Mouse (Mus musculus) urinary bladder, postnatal 10 days (tissue): Measurements from ENCODE around the gene Hpn.

Experiments used
- DNase-seq: peaks from one replicate; pipeline ENCODE4 v3.0.0; 2022; ENCODE audit warnings: low spot score

The Hpn gene

GRCm38 (mm10) chr7:31115182-31115581 lies at the start of gene Hpn:
Hpn (minus strand) TSS chr7:31115290.
- no peak for DNase-seq

DNA sequence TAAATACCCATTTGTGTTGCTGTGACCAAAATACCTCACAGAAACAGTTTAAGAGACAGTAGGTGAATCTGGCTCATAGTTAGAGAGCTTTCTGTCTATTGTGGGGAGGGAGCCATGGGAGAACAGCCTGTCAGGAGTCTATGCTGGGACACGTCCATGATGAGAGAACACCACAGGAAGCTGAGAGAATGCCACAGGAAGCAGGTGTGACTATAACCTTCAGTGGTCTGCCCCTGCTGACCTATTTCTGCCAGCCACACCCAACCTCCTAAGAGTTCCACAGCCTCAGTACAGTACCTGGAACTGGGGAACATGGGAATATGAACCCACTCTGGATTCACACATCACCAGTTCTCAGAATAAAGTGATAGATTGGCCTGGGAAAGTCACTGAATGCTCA lies 49.7 kb upstream of the Hpn start:
- DNase-seq: no peak

GRCm38 (mm10) chr7:31163666-31164577 lies 48.8 kb upstream of the Hpn start:
- no peak for DNase-seq

- no peak for DNase-seq
Observed at GRCm38 (mm10) chr7:31162324-31162723, 47.2 kb upstream of the Hpn start.

DNA sequence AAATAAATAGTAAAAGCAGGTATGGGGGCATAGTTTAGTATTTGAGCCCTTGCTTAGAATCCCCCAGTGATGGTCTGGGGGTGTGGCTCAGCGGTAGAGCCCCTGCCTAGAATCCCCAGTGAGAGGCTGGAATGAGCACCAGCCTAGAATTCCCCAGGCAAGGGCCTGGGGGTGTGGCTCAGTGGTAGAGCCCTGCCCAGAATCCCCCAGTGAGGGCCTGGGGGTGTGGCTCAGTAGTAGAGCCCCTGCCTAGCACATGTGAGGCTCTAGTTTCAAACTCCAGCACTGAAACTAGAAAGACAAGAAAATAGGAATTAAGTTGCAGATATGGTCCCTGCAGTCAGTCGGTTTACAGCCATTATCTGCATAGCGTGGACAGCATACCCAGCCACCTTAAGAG lies 46.7 kb upstream of the Hpn start:
- DNase-seq: no peak

DNA sequence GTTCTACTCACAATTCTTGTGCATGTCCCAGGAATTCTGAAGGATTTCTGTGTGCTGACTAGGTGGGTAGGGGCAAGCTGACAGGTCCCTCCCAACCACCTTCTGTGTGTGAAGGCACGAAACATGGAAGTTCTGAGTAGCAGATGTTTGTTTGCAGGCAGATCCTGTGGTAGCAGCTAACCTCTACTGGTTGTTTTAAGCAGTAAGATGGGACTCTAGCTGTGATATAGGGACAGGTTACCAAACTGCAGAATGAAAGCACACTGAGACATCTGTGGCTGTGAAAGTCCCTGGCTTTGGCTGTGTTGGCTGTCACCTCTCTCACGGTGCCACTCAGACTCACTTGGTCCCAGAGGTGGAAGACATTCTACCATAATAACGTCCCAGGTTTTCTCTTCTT lies 46.2 kb upstream of the Hpn start:
- no peak for DNase-seq

- no peak for DNase-seq
Observed at GRCm38 (mm10) chr7:31160763-31161162, 45.7 kb upstream of the Hpn start.

DNA sequence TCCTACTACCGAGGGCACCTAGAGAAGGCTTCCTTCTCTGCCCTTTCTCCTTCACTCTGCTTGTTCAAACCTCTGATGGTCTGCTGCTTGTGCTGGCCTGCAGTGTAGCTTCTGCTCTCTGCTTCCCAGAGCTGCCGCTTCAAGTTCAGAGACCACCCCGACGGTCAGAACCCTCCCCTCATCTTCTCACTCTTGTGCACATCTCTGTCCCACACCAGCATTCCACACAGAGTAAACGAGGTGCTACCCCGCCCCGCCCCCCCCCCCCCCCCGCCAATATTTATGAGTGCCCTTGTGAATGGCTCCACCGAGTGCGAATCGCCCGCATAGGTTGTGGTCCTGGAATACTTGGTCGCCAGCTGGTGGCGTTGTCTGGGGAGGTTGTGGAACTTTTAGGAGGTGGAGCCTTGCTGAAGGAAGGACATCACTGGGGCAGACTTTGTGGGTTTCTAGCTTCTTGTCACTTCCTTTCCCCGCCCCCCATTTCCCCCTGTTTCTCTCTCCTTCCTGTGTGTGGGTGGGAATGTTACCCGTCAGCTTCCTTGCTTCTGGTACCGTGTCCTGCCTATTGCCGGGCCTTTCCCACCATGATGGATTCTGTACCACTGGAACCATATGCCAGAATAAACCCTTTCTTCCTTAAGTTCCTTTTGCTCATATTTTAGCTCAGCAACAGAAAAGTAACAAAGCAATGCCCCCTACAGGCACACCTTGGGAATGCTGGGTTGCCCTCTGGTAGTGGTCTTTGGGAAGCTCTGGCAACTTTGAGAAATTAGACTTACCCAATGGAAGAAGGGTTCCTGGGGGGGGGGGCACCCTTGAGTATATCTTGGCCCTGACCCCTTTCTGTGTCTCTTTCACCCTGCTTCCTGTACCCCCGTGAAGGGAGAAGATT lies 41.2 kb upstream of the Hpn start:
- no peak for DNase-seq

DNA sequence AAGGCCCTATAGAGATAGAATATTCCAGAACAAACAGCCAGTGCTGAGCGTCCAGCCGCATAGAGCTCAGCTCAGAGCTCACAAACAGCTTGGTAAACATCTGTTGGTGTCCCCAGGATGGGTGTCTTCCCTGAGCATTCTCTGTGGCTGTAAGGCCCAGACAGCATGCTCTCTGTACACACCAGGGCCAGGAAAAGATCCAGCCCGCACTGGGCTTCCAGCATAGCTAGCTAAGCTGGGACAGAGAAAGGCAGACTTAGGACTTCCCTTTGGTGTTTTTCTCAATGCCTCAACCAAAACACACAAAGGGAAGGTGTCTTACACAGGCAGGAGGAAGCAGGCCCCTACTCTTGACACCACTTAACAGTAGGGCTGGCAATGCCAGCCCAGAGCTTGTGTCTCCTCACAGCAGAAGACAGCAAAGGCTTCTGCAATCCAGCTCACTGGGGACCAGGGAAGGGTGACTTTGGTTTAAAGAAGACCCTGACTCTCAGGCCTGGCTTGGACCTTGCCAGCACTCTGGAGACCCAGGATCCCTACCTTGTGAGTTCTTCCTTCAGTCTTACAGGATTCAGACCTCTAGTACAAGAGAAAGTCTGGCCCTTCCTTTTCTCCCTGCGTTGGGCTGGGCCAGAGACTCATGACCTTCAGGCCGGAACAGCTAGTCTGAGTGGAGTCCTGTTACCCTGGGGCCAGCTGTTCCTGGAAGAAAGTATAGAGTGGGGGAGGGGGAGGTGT lies 40.4 kb upstream of the Hpn start, which contains the start of gene Gramd1a:
Gene Gramd1a (minus strand): TSS at position 601 of the 738 bp plus-strand sequence.
- DNase-seq: no peak

GRCm38 (mm10) chr7:31153536-31154320 lies 38.6 kb upstream of the Hpn start:
- no peak for DNase-seq

- no peak for DNase-seq
Observed at GRCm38 (mm10) chr7:31151301-31152241, 36.5 kb upstream of the Hpn start.

DNA sequence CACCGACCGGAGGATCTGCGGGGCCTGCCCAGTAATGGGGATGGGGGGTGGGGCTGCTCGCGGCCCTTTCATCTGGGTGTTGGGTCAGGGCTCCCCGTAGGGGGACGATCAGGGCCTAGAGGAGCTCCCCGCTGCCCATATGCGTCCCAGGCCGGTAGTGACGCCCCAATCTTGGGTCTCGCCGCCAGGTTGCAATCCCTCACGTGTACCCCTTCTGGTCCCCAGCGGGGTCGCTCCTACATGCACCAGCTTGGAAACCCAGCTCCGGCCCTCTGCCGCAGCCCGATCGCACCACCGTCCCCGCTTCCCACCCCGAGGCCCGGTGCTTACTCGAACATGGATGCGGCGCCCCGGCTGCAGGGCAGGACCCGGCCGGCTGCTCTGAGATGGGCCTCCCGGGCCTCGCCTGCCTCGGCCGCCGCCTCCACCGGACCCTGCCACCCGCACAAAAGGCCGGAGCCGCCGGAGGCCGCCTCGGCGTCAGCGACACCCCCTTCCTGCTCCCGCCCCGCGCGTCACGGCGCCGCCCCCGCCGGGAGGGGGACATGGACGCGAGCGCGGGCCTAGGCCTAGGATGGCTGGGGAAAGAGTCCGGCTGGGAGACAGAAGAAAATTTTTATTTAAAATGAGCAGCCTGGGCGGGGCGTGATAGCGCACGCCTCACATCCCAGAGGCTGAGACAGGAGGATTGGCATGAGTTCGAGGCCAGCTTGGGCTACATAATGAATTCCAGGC lies 35.6 kb upstream of the Hpn start:
- peak; percentile 67 for DNase-seq

- DNase-seq: no peak
Observed at GRCm38 (mm10) chr7:31149751-31150565, 34.9 kb upstream of the Hpn start.

- no peak for DNase-seq
Observed at GRCm38 (mm10) chr7:31149271-31149670, 34.2 kb upstream of the Hpn start.

DNA sequence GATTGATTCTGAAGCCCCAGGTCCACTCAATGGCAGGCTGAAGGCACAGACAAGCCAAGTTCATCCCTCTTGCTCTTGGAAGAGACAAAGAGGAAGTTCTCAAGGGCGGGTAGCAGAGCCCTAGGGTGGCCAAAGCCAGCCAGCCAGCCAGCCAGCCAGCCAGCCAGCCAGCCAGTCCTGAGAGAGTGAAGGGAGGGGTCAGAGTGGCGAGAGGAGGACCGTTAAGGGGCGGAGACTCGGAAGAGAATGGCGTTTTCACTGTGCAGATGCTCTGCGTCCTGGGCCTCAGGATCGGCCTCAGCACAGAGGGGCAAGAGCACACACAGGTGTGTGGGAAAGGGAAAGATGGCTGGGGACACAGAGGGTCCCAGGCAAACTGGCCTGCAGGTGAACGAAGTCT lies 33.7 kb upstream of the Hpn start:
- DNase-seq: no peak

- no peak for DNase-seq
Observed at GRCm38 (mm10) chr7:31148086-31148485, 33.0 kb upstream of the Hpn start.

GRCm38 (mm10) chr7:31145596-31146160 lies 30.6 kb upstream of the Hpn start:
- DNase-seq: no peak

DNA sequence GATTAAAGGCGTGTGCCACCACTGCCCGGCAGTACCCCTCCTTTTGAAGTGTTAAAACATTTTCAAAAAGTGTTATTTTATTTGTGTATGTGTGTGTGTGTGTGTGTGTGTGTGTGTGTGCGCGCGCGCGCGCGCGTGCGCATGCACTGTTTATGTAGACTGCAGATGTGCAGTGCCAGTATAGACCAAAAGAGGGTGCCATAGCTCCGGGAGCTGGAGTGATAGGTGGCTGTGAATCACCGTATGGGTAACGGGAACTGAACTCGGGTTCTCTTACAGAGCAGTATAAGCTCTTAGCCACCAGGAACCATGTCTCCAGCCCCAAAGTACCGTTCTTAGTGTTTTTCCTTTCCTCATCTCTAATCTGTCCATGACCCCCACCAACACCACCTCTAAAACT lies 29.8 kb upstream of the Hpn start:
- no peak for DNase-seq
